Mouse (Mus musculus): ENCODE measurements around the gene Tcp10b. TPM values are rescaled to one million over a fixed set of nuclear protein-coding genes. Genes with fewer than 3 reads are reported as not detected.
"Not testable (repeated sequence)": the region's sequence is repeated elsewhere in the genome, so short reads cannot be mapped to it uniquely, and the experiment has no call there.

The Tcp10b gene
- not detected in 2 replicates for total RNA-seq (2017)

- ATAC-seq (replicated peaks in 1 of 2; ENCODE audit: insufficient read depth in 1 of 2, low FRiP score in 2 of 2, low TSS enrichment in 1 of 2, low read depth in 1 of 2, poor library complexity in 2 of 2, severe bottlenecking in 2 of 2), result not testable (repeated sequence)
Observed at GRCm38 (mm10) chr17:13060804-13061203, at the start of gene Tcp10b. TSS of gene Tcp10b (plus strand) at chr17:13061104.

- no peak for ATAC-seq (replicated peaks in 1 of 2; ENCODE audit: insufficient read depth in 1 of 2, low FRiP score in 2 of 2, low TSS enrichment in 1 of 2, low read depth in 1 of 2, poor library complexity in 2 of 2, severe bottlenecking in 2 of 2)
Observed at GRCm38 (mm10) chr17:13013316-13013715, 47.6 kb upstream of the Tcp10b start.

- peak in 1 of 2 experiments; percentile 11; a peak in 1 of 4 replicates for ATAC-seq (replicated peaks in 1 of 2; ENCODE audit: insufficient read depth in 1 of 2, low FRiP score in 2 of 2, low TSS enrichment in 1 of 2, low read depth in 1 of 2, poor library complexity in 2 of 2, severe bottlenecking in 2 of 2)
Observed at GRCm38 (mm10) chr17:13036627-13037192, 24.2 kb upstream of the Tcp10b start.

DNA sequence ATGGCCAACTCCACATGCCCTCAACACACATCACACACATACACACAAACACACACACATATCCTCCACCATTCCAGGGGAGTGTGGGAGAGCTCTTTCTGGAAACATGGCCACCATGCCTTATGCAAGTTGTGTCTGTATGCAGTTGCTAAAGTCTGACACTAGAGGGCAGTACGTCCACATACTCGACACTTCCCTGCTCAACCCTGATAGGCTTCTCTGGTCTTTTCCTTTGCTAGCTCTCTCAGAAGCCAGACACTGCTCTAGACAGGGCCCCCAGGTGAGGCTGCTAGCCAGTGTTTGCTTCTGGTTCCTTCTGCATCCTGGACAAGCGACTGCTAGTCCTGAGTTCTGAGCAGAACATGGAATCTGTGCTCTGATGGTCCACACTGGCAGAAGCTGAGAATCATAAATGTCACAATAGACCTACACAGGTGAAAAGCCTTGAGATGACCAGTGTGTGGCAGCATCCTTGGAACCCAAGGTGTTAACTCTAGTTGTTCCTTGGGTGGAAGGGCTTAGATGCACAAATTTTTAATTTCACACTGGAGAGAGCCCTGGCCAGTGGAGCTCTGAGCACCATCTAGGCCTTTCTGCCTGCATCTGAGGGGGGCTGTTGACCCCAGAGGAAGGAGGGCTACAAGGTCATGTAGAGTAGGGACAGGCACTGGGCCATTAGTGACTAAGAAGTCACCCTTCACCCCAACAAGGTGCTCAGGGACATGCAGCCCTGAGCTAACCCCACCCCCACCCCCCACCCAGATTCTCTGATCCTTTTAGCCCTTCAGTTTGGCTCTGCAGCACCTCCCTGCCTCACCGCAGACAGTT is 16.8 kb upstream of the Tcp10b start:
- ATAC-seq (replicated peaks in 1 of 2; ENCODE audit: insufficient read depth in 1 of 2, low FRiP score in 2 of 2, low TSS enrichment in 1 of 2, low read depth in 1 of 2, poor library complexity in 2 of 2, severe bottlenecking in 2 of 2), result peak; percentile 71 to 76

GRCm38 (mm10) chr17:13052124-13052813 is 8.6 kb upstream of the Tcp10b start, which contains the start of gene Gpr31b:
TSS of gene Gpr31b (minus strand) at chr17:13052296.
- ATAC-seq (replicated peaks in 1 of 2; ENCODE audit: insufficient read depth in 1 of 2, low FRiP score in 2 of 2, low TSS enrichment in 1 of 2, low read depth in 1 of 2, poor library complexity in 2 of 2, severe bottlenecking in 2 of 2), result peak; percentile 63 to 67

- 0 out of 4 replicates have a peak, but pooled peaks of 1 of the 2 experiments have one; percentile 2 for ATAC-seq (replicated peaks in 1 of 2; ENCODE audit: insufficient read depth in 1 of 2, low FRiP score in 2 of 2, low TSS enrichment in 1 of 2, low read depth in 1 of 2, poor library complexity in 2 of 2, severe bottlenecking in 2 of 2)
Observed at GRCm38 (mm10) chr17:13062882-13063281, 2.0 kb downstream of the Tcp10b start.

- not testable (repeated sequence) for ATAC-seq (replicated peaks in 1 of 2; ENCODE audit: insufficient read depth in 1 of 2, low FRiP score in 2 of 2, low TSS enrichment in 1 of 2, low read depth in 1 of 2, poor library complexity in 2 of 2, severe bottlenecking in 2 of 2)
Observed at GRCm38 (mm10) chr17:13067864-13068385, 7.0 kb downstream of the Tcp10b start.

DNA sequence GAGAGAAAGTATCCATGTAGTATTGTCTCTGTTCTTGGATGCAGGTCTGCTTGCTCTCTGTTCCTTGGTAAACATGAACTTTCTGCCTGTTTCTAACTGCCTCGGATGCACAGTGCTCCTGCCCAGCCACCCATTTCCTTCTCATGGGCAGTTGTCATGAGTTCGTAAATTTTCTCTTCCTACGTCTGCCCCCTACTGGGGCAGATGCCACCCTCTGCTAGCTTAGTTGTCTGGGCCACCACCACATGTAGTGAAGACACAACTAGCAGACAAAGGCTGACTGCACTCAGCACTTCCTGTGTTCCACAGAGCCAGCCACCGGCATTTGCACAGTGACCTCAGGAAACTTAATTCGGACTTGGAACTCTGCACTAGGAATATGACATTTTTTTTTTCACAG is 8.3 kb downstream of the Tcp10b start:
- ATAC-seq (replicated peaks in 1 of 2; ENCODE audit: insufficient read depth in 1 of 2, low FRiP score in 2 of 2, low TSS enrichment in 1 of 2, low read depth in 1 of 2, poor library complexity in 2 of 2, severe bottlenecking in 2 of 2), result peak; percentile 34 to 38; a peak in 3 of 4 replicates

GRCm38 (mm10) chr17:13091510-13091909 is 30.6 kb downstream of the Tcp10b start:
- ATAC-seq (replicated peaks in 1 of 2; ENCODE audit: insufficient read depth in 1 of 2, low FRiP score in 2 of 2, low TSS enrichment in 1 of 2, low read depth in 1 of 2, poor library complexity in 2 of 2, severe bottlenecking in 2 of 2), result peak in 1 of 2 experiments; percentile 34; a peak in 1 of 4 replicates

DNA sequence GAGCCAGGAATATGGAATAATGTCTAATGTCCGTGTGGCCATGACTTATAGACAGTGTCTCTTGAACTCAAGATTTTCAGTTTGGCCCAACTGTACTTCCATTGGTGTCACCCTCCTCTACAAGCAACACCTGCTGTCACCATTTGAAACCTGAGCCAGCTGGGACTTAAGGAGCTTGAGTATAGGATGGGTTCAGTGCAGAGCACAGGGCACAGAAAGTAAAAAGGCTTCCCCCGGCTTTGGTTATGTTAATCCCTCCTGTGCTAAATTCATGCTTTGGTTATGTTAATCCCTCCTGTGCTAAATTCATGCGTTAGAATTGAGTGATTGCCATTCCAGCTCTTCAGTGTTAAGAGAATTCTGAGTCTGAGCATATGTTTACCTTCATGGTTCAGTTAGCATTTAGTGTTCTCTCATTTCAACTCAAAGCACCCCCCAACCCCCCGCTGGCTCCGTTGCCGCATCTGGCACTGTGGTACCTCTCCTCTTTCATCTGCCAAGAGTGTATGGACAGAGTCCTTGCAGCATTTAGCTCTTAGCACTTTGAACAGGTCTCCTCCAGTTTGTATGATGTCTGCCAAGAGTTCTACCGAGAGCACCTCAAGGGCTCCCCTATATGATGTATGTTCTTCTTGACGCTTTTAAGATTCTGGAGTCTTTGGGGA is 31.3 kb downstream of the Tcp10b start:
- not testable (repeated sequence) for ATAC-seq (replicated peaks in 1 of 2; ENCODE audit: insufficient read depth in 1 of 2, low FRiP score in 2 of 2, low TSS enrichment in 1 of 2, low read depth in 1 of 2, poor library complexity in 2 of 2, severe bottlenecking in 2 of 2)

GRCm38 (mm10) chr17:13092960-13093359 is 32.1 kb downstream of the Tcp10b start:
- not testable (repeated sequence) for ATAC-seq (replicated peaks in 1 of 2; ENCODE audit: insufficient read depth in 1 of 2, low FRiP score in 2 of 2, low TSS enrichment in 1 of 2, low read depth in 1 of 2, poor library complexity in 2 of 2, severe bottlenecking in 2 of 2)

GRCm38 (mm10) chr17:13106563-13106962 is 45.7 kb downstream of the Tcp10b start:
- not testable (repeated sequence) for ATAC-seq (replicated peaks in 1 of 2; ENCODE audit: insufficient read depth in 1 of 2, low FRiP score in 2 of 2, low TSS enrichment in 1 of 2, low read depth in 1 of 2, poor library complexity in 2 of 2, severe bottlenecking in 2 of 2)

GRCm38 (mm10) chr17:13112504-13113291 is 51.8 kb downstream of the Tcp10b start:
- ATAC-seq (replicated peaks in 1 of 2; ENCODE audit: insufficient read depth in 1 of 2, low FRiP score in 2 of 2, low TSS enrichment in 1 of 2, low read depth in 1 of 2, poor library complexity in 2 of 2, severe bottlenecking in 2 of 2), result not testable (repeated sequence)

DNA sequence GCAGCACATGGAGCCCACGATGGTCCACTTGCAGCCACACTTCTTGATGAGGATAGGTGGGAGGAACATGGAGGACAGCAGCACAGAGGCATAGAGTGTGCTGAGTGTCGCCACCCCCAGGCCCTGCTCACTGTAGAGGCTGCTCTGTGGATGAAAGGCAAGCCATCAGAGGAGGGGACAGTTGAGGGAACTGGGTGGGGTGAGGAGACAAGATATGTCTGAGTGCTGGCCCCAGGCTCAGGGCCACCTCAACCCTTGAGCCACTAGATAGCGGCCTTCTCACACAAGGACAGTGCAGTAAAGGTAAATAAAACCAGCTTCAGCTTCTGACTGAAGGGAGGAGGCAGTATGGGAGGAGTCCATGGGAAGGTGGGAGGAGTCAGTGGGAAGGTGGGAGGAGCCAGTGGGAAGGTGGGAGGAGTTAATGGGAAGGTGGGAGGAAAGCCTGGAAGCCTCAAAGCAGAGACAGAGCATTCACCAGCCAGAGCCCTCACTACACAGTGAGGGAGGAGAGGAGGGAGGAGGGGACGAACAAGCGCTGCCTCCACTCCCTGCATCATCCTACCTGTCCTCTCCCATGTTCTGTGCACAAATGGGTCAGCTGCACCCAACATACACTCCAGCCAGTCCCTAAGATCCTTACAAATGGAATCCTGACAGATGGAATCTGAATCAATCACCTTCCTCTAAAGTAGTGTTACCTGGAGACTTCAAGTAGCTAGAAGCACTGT is 62.6 kb downstream of the Tcp10b start:
- ATAC-seq (replicated peaks in 1 of 2; ENCODE audit: insufficient read depth in 1 of 2, low FRiP score in 2 of 2, low TSS enrichment in 1 of 2, low read depth in 1 of 2, poor library complexity in 2 of 2, severe bottlenecking in 2 of 2), result 0 out of 4 replicates have a peak, but pooled peaks of 1 of the 2 experiments have one; percentile 7

- ATAC-seq (replicated peaks in 1 of 2; ENCODE audit: insufficient read depth in 1 of 2, low FRiP score in 2 of 2, low TSS enrichment in 1 of 2, low read depth in 1 of 2, poor library complexity in 2 of 2, severe bottlenecking in 2 of 2), result peak; percentile 22 to 42; a peak in 2 of 4 replicates
Observed at GRCm38 (mm10) chr17:13124241-13124640, 63.3 kb downstream of the Tcp10b start.

GRCm38 (mm10) chr17:13129324-13129723 is 68.4 kb downstream of the Tcp10b start:
- ATAC-seq (replicated peaks in 1 of 2; ENCODE audit: insufficient read depth in 1 of 2, low FRiP score in 2 of 2, low TSS enrichment in 1 of 2, low read depth in 1 of 2, poor library complexity in 2 of 2, severe bottlenecking in 2 of 2), result not testable (repeated sequence)

All from hematopoietic stem cell, adult 5-6 weeks (primary cell).